Mouse (Mus musculus): ENCODE data around the gene Spindoc.

GRCm38 (mm10) chr19:7339026-7339425 is 43.8 kb downstream of the Spindoc start:
- no peak for TF ChIP-seq CTCF (IDR thresholded peaks at IDR 0.05; ENCODE audit: borderline replicate concordance, extremely low read depth, insufficient read depth, insufficient read length)
- TF ChIP-seq POLR2A (IDR thresholded peaks at IDR 0.05; ENCODE audit: borderline replicate concordance, extremely low read depth, insufficient read depth, insufficient read length, poor library complexity, severe bottlenecking) = no peak

All from brain, embryonic 14.5 days (tissue).